Mouse (Mus musculus) hindlimb bud, embryonic 11.5 days (tissue): ENCODE results near the gene Kcnd2.
A peak's percentile ranks its signal among the peaks of the same experiment; 100 is the strongest.

ENCODE experiments used
- DNase-seq: peaks from one replicate; pipeline ENCODE4 v3.0.0-alpha.2; 2012; ENCODE audit warnings: low read depth, low spot score; ENCODE audit errors: extremely low spot score

Gene Kcnd2

GRCm38 (mm10) chr6:21684252-21684651 lies 468.9 kb downstream of the Kcnd2 start:
- no peak for DNase-seq

- no peak for DNase-seq
Measured at GRCm38 (mm10) chr6:21686388-21686787, 471.1 kb downstream of the Kcnd2 start.

GRCm38 (mm10) chr6:21692861-21693350 lies 477.6 kb downstream of the Kcnd2 start:
- DNase-seq, result no peak

DNA sequence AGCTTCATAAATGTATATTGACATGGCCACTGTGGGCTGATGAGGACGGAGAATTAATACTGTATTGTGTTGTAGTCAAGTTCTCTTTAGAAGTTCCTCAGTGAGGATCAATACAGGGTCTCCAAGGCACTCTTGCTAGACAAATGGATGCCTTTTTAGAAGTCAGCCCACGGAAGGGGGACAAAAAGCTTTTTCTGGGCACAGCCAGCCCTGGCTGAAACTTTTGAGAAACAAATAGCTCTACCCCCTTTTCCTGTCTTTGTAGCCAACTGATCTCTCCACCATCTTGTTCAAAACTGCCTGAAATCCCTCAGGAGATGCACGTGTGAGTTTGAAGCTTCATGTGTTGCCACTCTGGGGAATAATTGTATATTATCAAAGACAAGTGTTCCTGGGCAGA lies 482.3 kb downstream of the Kcnd2 start:
- DNase-seq, result no peak

- DNase-seq, result no peak
Measured at GRCm38 (mm10) chr6:21701131-21701530, 485.8 kb downstream of the Kcnd2 start.

DNA sequence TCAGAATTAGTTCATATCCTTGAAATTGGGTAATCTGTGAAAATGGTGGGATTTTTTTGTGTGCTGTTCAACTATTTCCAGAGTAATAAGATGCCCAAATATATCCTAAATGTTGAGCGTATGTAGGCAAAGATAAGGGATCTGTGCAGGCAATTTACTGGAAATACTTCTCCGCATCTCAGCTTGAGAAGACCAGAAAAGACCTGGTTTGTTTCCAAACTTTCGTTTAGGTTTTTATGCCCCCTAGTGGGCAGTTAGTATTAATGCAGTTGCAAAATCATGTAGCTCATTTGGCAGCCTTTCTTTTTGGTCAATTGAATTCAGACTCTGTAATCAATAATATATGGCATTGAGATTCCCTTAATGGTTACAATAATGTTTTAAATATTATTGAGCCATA lies 493.9 kb downstream of the Kcnd2 start:
- DNase-seq, result peak; percentile 24

DNA sequence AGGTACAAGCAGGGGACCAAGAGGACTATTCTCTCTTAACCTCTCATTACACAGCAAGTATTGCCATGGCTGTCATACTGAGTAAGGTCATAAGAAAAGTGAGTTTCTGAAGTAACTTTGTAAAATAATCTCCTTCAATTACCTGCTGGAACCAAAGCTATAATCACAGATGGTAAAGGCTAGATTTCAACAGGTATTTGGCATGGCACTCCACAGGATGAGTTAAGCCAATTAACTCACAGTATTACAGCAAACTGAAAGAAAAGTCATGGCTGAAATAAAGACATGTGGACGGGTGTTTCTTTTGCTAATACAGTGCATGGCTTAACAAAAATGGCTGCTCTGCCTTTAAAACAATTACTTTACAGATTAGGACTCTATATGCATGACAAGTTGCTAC lies 503.8 kb downstream of the Kcnd2 start:
- DNase-seq, result no peak

GRCm38 (mm10) chr6:21722238-21722637 lies 506.9 kb downstream of the Kcnd2 start:
- no peak for DNase-seq

DNA sequence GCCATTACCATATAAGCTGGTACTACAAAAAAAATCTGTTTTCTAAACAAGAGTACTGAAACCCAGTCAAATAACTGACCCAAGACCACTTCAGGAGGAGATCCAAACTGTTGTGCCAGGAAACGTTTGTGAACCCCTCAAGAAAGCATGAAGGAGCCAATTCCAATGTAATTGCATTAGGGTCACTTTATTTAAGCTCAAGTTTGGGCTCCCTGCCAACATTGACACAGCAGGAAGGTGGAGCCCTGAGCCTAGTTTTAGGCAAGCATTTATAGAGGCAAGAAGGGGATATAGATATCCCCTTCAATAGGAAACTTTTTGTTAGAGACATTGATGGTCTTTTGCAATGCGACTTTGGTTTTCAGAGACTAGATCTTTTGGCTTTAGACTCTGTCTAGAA lies 525.3 kb downstream of the Kcnd2 start:
- no peak for DNase-seq

GRCm38 (mm10) chr6:21744615-21745266 lies 529.4 kb downstream of the Kcnd2 start:
- DNase-seq, result no peak

- no peak for DNase-seq
Measured at GRCm38 (mm10) chr6:21747536-21747935, 532.2 kb downstream of the Kcnd2 start.

DNA sequence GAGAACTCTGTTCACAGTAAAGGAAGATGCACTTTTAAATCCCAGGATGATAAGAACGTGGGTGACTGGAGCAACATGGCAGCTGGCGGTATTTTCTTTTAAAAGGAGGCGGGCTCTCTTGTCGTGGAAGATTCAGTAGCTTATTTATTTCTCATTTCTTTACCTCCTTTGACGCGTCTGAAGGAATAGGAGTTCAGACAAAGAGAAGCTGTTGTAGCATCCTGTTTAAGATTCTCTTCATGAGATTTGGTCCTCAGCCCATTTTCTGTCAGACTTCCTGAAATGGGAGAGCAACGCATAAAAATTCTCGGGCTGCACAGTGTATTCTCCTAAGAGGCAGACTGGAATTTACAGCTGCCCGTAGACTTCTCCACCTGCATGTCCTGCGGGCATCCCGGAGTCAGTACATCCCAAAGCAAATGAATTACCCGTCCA lies 552.5 kb downstream of the Kcnd2 start:
- no peak for DNase-seq

DNA sequence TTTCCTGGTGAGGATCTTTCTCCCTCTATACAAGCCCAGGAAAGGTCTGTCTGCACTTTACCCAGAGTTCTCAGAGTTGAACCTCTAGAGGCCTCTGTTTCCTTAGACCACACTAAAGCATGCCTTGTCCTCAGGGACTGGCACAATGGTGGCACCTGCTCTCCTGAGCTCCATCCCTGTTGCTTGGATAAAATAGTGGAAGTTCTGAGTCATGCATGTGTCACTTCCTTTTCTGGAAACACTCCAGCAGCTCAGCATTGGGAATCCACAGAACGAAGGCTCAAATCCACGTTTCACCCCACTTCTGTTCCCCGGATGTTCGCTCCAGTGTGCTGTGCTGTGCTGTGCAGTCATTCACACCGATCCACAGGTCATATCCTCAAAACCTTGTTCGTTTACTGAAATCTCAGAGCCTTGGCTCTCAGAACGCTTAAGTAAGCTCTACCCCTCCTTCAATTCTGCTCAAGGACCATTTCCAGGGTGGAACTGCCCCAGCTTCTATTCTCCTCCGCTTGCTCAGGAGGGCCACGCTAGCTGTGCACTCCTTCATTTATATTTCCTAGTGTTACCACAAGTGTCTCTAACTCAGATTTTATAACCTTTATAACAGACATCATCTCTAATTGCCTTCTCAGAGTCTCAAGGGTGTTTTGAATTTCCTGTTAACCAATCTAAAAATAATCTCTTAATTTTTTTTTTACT lies 553.6 kb downstream of the Kcnd2 start:
- no peak for DNase-seq

- DNase-seq, result no peak
Measured at GRCm38 (mm10) chr6:21769447-21769809, 554.1 kb downstream of the Kcnd2 start.

DNA sequence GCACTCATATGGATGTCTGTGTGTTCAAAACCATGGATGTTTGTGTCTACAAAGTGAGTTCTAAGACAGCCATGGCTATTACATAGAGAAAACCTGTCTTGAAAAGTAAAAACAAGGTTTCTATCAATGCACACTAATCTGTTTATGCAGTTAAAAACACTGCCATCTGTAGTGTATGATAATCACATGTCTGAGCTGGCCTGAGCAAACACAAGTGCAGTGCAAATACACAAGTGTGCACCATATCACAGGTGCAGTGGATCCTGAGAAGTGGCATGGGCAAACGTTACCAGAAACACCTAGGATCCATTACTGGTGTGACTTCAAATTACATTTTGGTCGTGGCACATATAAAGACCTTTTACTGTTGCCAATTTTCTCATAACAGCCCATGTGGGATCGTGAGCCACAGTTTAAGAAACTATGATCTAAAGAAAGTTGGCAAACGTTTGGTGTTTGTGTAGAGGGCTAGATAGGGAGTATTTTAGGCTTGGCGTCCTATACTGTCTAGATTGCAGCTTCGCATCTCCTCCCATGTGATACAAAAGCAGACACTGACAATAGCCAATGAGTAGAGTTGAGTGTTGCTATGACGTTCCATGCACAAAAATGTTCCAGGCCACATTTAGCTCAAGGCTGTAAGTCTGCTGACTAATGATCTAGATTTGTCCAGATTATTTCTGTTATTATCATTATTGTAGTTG lies 559.1 kb downstream of the Kcnd2 start:
- no peak for DNase-seq
